Mouse (Mus musculus): ENCODE data around the gene Afmid.

Gene Afmid

GRCm38 (mm10) chr11:117848271-117848984 lies 22.7 kb downstream of the Afmid start:
- peak; percentile 44 to 52 for DNase-seq (ENCODE audit: low spot score in 2 of 2)

- peak; percentile 95 for DNase-seq (ENCODE audit: low spot score in 2 of 2)
These were observed 23.4 kb downstream of the Afmid start, which contains the start of gene Birc5 for GRCm38 (mm10) chr11:117848985-117849671. TSS of gene Birc5 (plus strand) at chr11:117849251.

GRCm38 (mm10) chr11:117852875-117853274 lies 27.2 kb downstream of the Afmid start:
- DNase-seq (ENCODE audit: low spot score in 2 of 2), result no peak

GRCm38 (mm10) chr11:117854241-117854640 lies 28.5 kb downstream of the Afmid start:
- no peak for DNase-seq (ENCODE audit: low spot score in 2 of 2)

GRCm38 (mm10) chr11:117855360-117855759 lies 29.6 kb downstream of the Afmid start:
- no peak for DNase-seq (ENCODE audit: low spot score in 2 of 2)

- no peak for DNase-seq (ENCODE audit: low spot score in 2 of 2)
These were observed 30.3 kb downstream of the Afmid start for GRCm38 (mm10) chr11:117855975-117856374.

GRCm38 (mm10) chr11:117857462-117857861 lies 31.7 kb downstream of the Afmid start:
- DNase-seq (ENCODE audit: low spot score in 2 of 2), result no peak

- no peak for DNase-seq (ENCODE audit: low spot score in 2 of 2)
These were observed 32.7 kb downstream of the Afmid start for GRCm38 (mm10) chr11:117858392-117858791.

- no peak for DNase-seq (ENCODE audit: low spot score in 2 of 2)
These were observed 34.9 kb downstream of the Afmid start, which contains the start of gene Tmem235 for GRCm38 (mm10) chr11:117860601-117861000. TSS of gene Tmem235 (plus strand) at chr11:117860752.

GRCm38 (mm10) chr11:117863174-117863856 lies 37.6 kb downstream of the Afmid start:
- DNase-seq (ENCODE audit: low spot score in 2 of 2), result no peak

- DNase-seq (ENCODE audit: low spot score in 2 of 2), result no peak
These were observed 39.1 kb downstream of the Afmid start for GRCm38 (mm10) chr11:117864805-117865204.

- DNase-seq (ENCODE audit: low spot score in 2 of 2), result no peak
These were observed 40.3 kb downstream of the Afmid start for GRCm38 (mm10) chr11:117865988-117866387.

- peak; percentile 76 to 82 for DNase-seq (ENCODE audit: low spot score in 2 of 2)
These were observed 45.1 kb downstream of the Afmid start for GRCm38 (mm10) chr11:117870688-117871365.

GRCm38 (mm10) chr11:117871376-117871775 lies 45.7 kb downstream of the Afmid start:
- no peak for DNase-seq (ENCODE audit: low spot score in 2 of 2)

- no peak for DNase-seq (ENCODE audit: low spot score in 2 of 2)
These were observed 46.3 kb downstream of the Afmid start for GRCm38 (mm10) chr11:117871911-117872584.

- DNase-seq (ENCODE audit: low spot score in 2 of 2), result peak; percentile 83 to 84
These were observed 47.3 kb downstream of the Afmid start, which contains the start of gene Tha1 for GRCm38 (mm10) chr11:117872861-117873608. TSS of gene Tha1 (minus strand) at chr11:117873481.

GRCm38 (mm10) chr11:117874419-117874818 lies 48.7 kb downstream of the Afmid start:
- no peak for DNase-seq (ENCODE audit: low spot score in 2 of 2)

GRCm38 (mm10) chr11:117875681-117876080 lies 50.0 kb downstream of the Afmid start:
- DNase-seq (ENCODE audit: low spot score in 2 of 2), result no peak

- DNase-seq (ENCODE audit: low spot score in 2 of 2), result peak; percentile 29 to 42
These were observed 52.4 kb downstream of the Afmid start for GRCm38 (mm10) chr11:117877917-117878745.

- DNase-seq (ENCODE audit: low spot score in 2 of 2), result no peak
These were observed 53.2 kb downstream of the Afmid start for GRCm38 (mm10) chr11:117878892-117879291.

Data from right cerebral cortex, adult 2 months (tissue).